ENCODE assay signal across 8 mouse cellular contexts in genomic region chr6:115764179-115764578, GRCm38 (mm10). TPM values are rescaled to one million over a fixed set of nuclear protein-coding genes. Genes with fewer than 3 reads are reported as not detected.
DNase-seq lines count a peak whose midpoint lies in the region; ATAC-seq and TF ChIP-seq lines count a peak whose summit lies in the region.

No protein-coding gene starts in this region.

- WGBS in heart, embryonic 13.5 days, result 12% methylated on average over 7 of the region's 7 CpGs
- 5% methylated on average over 7 of the region's 7 CpGs for WGBS in kidney, embryonic 15.5 days
- 9% methylated on average over 7 of the region's 7 CpGs for WGBS in lung, adult 2 months

- H3K4me3 ChIP-seq in heart, embryonic 13.5 days, result peak overlapping the region; percentile 25
- no peak overlapping the region for H3K4me3 ChIP-seq in kidney, embryonic 15.5 days (replicated peaks)
- H3K4me3 ChIP-seq in lung, adult 2 months (replicated peaks; ENCODE audit: extremely low read depth, low read depth, low read length), result no peak overlapping the region

- H3K4me2 ChIP-seq in heart, embryonic 13.5 days, result peak overlapping the region; percentile 56
- H3K4me2 ChIP-seq in kidney, embryonic 15.5 days, result peak overlapping the region; percentile 36

- peak overlapping the region; percentile 61 for H3K9ac ChIP-seq in heart, embryonic 13.5 days
- no peak overlapping the region for H3K9ac ChIP-seq in kidney, embryonic 15.5 days

- H3K9me3 ChIP-seq in heart, embryonic 13.5 days, result no peaks in the 10 kb centered on the region
- no peaks in the 10 kb centered on the region for H3K9me3 ChIP-seq in kidney, embryonic 15.5 days (replicated peaks)

- no peaks in the 10 kb centered on the region for H3K27me3 ChIP-seq in heart, embryonic 13.5 days (replicated peaks)
- no peaks in the 10 kb centered on the region for H3K27me3 ChIP-seq in kidney, embryonic 15.5 days

- no peaks in the 10 kb centered on the region for H3K36me3 ChIP-seq in heart, embryonic 13.5 days
- no peaks in the 10 kb centered on the region for H3K36me3 ChIP-seq in kidney, embryonic 15.5 days

- no peak for TF ChIP-seq CTCF in lung, adult 2 months (IDR thresholded peaks at IDR 0.05; ENCODE audit: insufficient read depth, low read length)

- peak overlapping the region; percentile 95 for H3K27ac ChIP-seq in heart, embryonic 13.5 days (replicated peaks)
- peak overlapping the region; percentile 88 for H3K27ac ChIP-seq in kidney, embryonic 15.5 days

- peak; percentile 77 for ATAC-seq in heart, embryonic 13.5 days (ENCODE audit: extremely low read depth, insufficient number of reproducible peaks, low FRiP score, low TSS enrichment)
- peak; percentile 94 for ATAC-seq in kidney, embryonic 15.5 days (replicated peaks; ENCODE audit: low FRiP score)
- ATAC-seq in monocyte, adult 5-6 weeks (replicated peaks; ENCODE audit: insufficient number of reproducible peaks, low FRiP score, low TSS enrichment, poor library complexity, severe bottlenecking), result no peak

- peaks cover 53% of the 10 kb centered on the region for H3K4me1 ChIP-seq in heart, embryonic 13.5 days
- peaks cover 36% of the 10 kb centered on the region for H3K4me1 ChIP-seq in kidney, embryonic 15.5 days
- H3K4me1 ChIP-seq in lung, adult 2 months (ENCODE audit: control insufficient read depth, insufficient read depth, low read length), result peaks cover 11% of the 10 kb centered on the region

- intact Hi-C loops in left cerebral cortex, postnatal 25 days (cut with DNase I), result no loop called here

- TF ChIP-seq POLR2A in lung, adult 2 months (IDR thresholded peaks at IDR 0.05; ENCODE audit: borderline replicate concordance, extremely low read depth, low read depth, low read length), result 0 out of 2 replicates have a peak, but pooled peaks have one; percentile 17

- peak; percentile 25 to 47 for DNase-seq in left cerebral cortex, postnatal 25 days (ENCODE audit: low spot score in 2 of 2)
- DNase-seq in left cerebral cortex, adult 11 months (ENCODE audit: low spot score), result no peak
- peak; percentile 94 for DNase-seq in embryo, embryonic 10.5 days (ENCODE audit: low spot score)
- DNase-seq in lung, adult 2 months, result peak; percentile 46
- peak; percentile 20 for DNase-seq in ovary, postnatal 10 days (ENCODE audit: low spot score)

RNA-seq across cellular contexts. Expression of gene Tmem40, which starts 2.0 kb away (rescaled TPM):
- 1 to 10 TPM; 2.3 to 3.0 TPM for total RNA-seq in left cerebral cortex, postnatal 25 days (2021)
- 1.5 and 2.2 TPM in 2 replicates for polyA plus RNA-seq in heart, embryonic 13.5 days (2015; fragmentation: Nextera tagmentation; extraction: Ambion mirVana)
- polyA plus RNA-seq in kidney, embryonic 15.5 days (2015; fragmentation: Nextera tagmentation; extraction: Ambion mirVana), result 1.8 and 2.2 TPM in 2 replicates
- 2.2 and 21.5 TPM in 2 replicates for polyA plus RNA-seq in lung, adult 2 months (2012; rRNA removed)
- total RNA-seq in monocyte, adult 5-6 weeks (2017), result 3.1 to 13.5 TPM in 2 of 3 replicates, not detected in the other

RNA-seq across cellular contexts. Expression of gene Cand2, which starts 10.2 kb away (rescaled TPM):
- total RNA-seq in left cerebral cortex, postnatal 25 days (2021), result 1 to 10 TPM; 2.0 to 2.2 TPM
- polyA plus RNA-seq in heart, embryonic 13.5 days (2015; fragmentation: Nextera tagmentation; extraction: Ambion mirVana), result 51.2 and 52.5 TPM in 2 replicates
- polyA plus RNA-seq in kidney, embryonic 15.5 days (2015; fragmentation: Nextera tagmentation; extraction: Ambion mirVana), result 35.2 and 37.4 TPM in 2 replicates
- 5.3 and 8.4 TPM in 2 replicates for polyA plus RNA-seq in lung, adult 2 months (2012; rRNA removed)
- total RNA-seq in monocyte, adult 5-6 weeks (2017), result 0.10 to 0.53 TPM (median 0.19 TPM) in 3 replicates

RNA-seq across cellular contexts. Expression of gene Rpl32, which starts 44.4 kb away (rescaled TPM):
- 100 to 1,000 TPM; 443 to 458 TPM for total RNA-seq in left cerebral cortex, postnatal 25 days (2021)
- 1,371 and 1,440 TPM in 2 replicates for polyA plus RNA-seq in heart, embryonic 13.5 days (2015; fragmentation: Nextera tagmentation; extraction: Ambion mirVana)
- 2,232 and 2,490 TPM in 2 replicates for polyA plus RNA-seq in kidney, embryonic 15.5 days (2015; fragmentation: Nextera tagmentation; extraction: Ambion mirVana)
- 276 and 321 TPM in 2 replicates for polyA plus RNA-seq in lung, adult 2 months (2012; rRNA removed)
- total RNA-seq in monocyte, adult 5-6 weeks (2017), result 1,916 to 2,189 TPM (median 2,052 TPM) in 3 replicates
